ENCODE assay signal across 27 mouse cellular contexts in the genomic region with DNA sequence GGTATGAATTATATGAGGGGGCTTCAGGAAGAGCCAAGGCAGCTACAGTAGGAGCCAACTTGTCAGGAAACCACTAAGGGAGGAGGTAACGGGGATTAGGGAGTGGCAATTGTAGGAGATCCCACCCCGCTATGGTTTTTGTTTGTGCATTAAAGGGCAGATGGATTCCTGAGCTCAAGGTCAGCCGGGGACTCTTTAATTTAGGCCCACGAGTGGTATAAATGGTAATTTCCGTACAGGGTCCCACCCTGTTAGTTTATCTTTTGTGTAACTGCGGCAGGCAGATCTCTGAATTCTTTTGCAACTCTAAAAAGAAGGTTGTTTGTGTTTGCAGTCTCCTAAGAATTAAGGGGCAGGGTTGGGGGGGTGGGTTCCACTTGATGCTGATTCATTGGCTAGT. TPM values are rescaled to one million over a fixed set of nuclear protein-coding genes. Genes with fewer than 3 reads are reported as not detected.
DNase-seq lines count a peak whose midpoint lies in the region; ATAC-seq lines count a peak whose summit lies in the region.
"Had no signal": no experiment of that assay in that cellular context is flagged by ENCODE, and none has a peak within 500 bp of the region (broad histone marks: within the 10 kb centered on the region; RNA-seq: fewer than 3 reads in every experiment).

No protein-coding gene starts in this region.

- no peaks in the 10 kb centered on the region; the same call in 1 of the 2 replicates for H3K36me3 ChIP-seq in liver, embryonic 11.5 days (ENCODE audit: control insufficient read depth, insufficient read depth, low read length)
- H3K36me3 ChIP-seq: intestine, embryonic 15.5 days had no signal

- no peak overlapping the region for H3K4me3 ChIP-seq in liver, embryonic 11.5 days (ENCODE audit: low read depth, low read length)
- H3K4me3 ChIP-seq: embryonic facial prominence, embryonic 15.5 days; gastrocnemius, adult 2 months; heart, adult 2 months; intestine, embryonic 15.5 days had no signal

- intact Hi-C loops in heart, postnatal 14 days (cut with DNase I), result loop anchor here (2.0 to 5.0 kb wide), 2 partner anchors 19 to 87 kb away; partner anchors contain the start of gene Zfp974
- intact Hi-C loops in left cerebral cortex, postnatal 10 days (cut with DNase I), result no loop called here

- DNase-seq in heart, adult 11 months, result peak; percentile 15
- no peak for DNase-seq in heart, postnatal 14 days
- DNase-seq in ES-CJ7 (ENCODE audit: low read depth, low spot score), result peak; percentile 96
- peak; percentile 47 for DNase-seq in WW6 (ENCODE audit: low read depth, low spot score)
- DNase-seq in left cerebral cortex, postnatal 10 days (ENCODE audit: extremely low spot score in 1 of 2, low spot score in 2 of 2), result no peak
- no peak for DNase-seq in liver, embryonic 11.5 days (ENCODE audit: low spot score)
- DNase-seq: adrenal gland, postnatal 14 days; cerebellum, adult 11 months; cerebellum, adult 2 months; cerebellum, adult 9-11 months; cerebellum, postnatal 25 days; forebrain, postnatal 0 days; gastrocnemius, adult 2 months; gastrocnemius, postnatal 25 days; heart, adult 2 months; heart, postnatal 36 days; kidney, adult 11 months had no signal

- H3K27ac ChIP-seq in liver, embryonic 11.5 days (ENCODE audit: low read depth, low read length), result no peak overlapping the region
- H3K27ac ChIP-seq: embryonic facial prominence, embryonic 12.5 days; embryonic facial prominence, embryonic 15.5 days; gastrocnemius, adult 2 months; heart, adult 2 months; heart, embryonic 10.5 days; heart, embryonic 13.5 days; hindbrain, embryonic 10.5 days; hindbrain, embryonic 13.5 days; intestine, embryonic 15.5 days had no signal

- H3K9me3 ChIP-seq in liver, embryonic 11.5 days (ENCODE audit: control insufficient read depth, low read length), result no peaks in the 10 kb centered on the region
- H3K9me3 ChIP-seq: embryonic facial prominence, embryonic 12.5 days; embryonic facial prominence, embryonic 15.5 days; heart, embryonic 10.5 days; hindbrain, embryonic 10.5 days; hindbrain, embryonic 13.5 days; intestine, embryonic 15.5 days had no signal

- H3K27me3 ChIP-seq in liver, embryonic 11.5 days (replicated peaks; ENCODE audit: control insufficient read depth, insufficient read depth, low read length), result no peaks in the 10 kb centered on the region
- H3K27me3 ChIP-seq: embryonic facial prominence, embryonic 12.5 days; embryonic facial prominence, embryonic 15.5 days; heart, embryonic 13.5 days; hindbrain, embryonic 13.5 days; intestine, embryonic 15.5 days; Patski had no signal

- H3K9ac ChIP-seq in liver, embryonic 11.5 days (ENCODE audit: low read depth, low read length), result no peak overlapping the region
- H3K9ac ChIP-seq: embryonic facial prominence, embryonic 12.5 days; embryonic facial prominence, embryonic 15.5 days; forebrain, postnatal 0 days; heart, embryonic 13.5 days; intestine, embryonic 15.5 days had no signal

- WGBS in liver, embryonic 11.5 days, result 83% methylated on average over 6 of the region's 6 CpGs

- no peak overlapping the region for H3K4me2 ChIP-seq in liver, embryonic 11.5 days
- H3K4me2 ChIP-seq: embryonic facial prominence, embryonic 15.5 days had no signal

- no peak for ATAC-seq in liver, embryonic 11.5 days (replicated peaks; ENCODE audit: low FRiP score)
- ATAC-seq: forebrain, embryonic 14.5 days; forebrain, postnatal 0 days; hindbrain, embryonic 16.5 days; intestine, embryonic 15.5 days; Patski had no signal

- H3K4me1 ChIP-seq in liver, embryonic 11.5 days (replicated peaks; ENCODE audit: control insufficient read depth, insufficient read depth, low read length), result no peaks in the 10 kb centered on the region

RNA-seq across cellular contexts. Expression of gene Zfp59, which starts 1.7 kb away (rescaled TPM):
- total RNA-seq in heart, postnatal 14 days (2021), result 1 to 10 TPM; 2.1 to 2.5 TPM
- total RNA-seq in left cerebral cortex, postnatal 10 days (2021), result 1 to 10 TPM; 4.0 to 4.6 TPM
- 4.6 and 5.7 TPM in 2 replicates for polyA plus RNA-seq in liver, embryonic 11.5 days (2014; fragmentation: Nextera tagmentation; extraction: Ambion mirVana)

RNA-seq across cellular contexts. Expression of gene Zfp607a, which starts 17.2 kb away (rescaled TPM):
- total RNA-seq in heart, postnatal 14 days (2021), result 1 to 10 TPM; 3.3 to 4.0 TPM
- total RNA-seq in left cerebral cortex, postnatal 10 days (2021), result 1 to 10 TPM; 2.5 to 3.1 TPM
- polyA plus RNA-seq in liver, embryonic 11.5 days (2014; fragmentation: Nextera tagmentation; extraction: Ambion mirVana), result 3.6 and 3.8 TPM in 2 replicates

RNA-seq across cellular contexts. Expression of gene Zfp626, which starts 33.1 kb away (rescaled TPM):
- total RNA-seq in heart, postnatal 14 days (2021), result 1 to 10 TPM; 5.0 to 5.4 TPM
- total RNA-seq in left cerebral cortex, postnatal 10 days (2021), result 1 to 10 TPM; 6.4 to 8.3 TPM
- polyA plus RNA-seq in liver, embryonic 11.5 days (2014; fragmentation: Nextera tagmentation; extraction: Ambion mirVana), result 1.6 and 2.3 TPM in 2 replicates

Comparison
In these comparisons a context has a peak if more than half of its experiments do, and no peak if none do; other contexts are left out.
1. DNase-seq: peak in heart, adult 11 months (single experiment), ES-CJ7 (single experiment) and WW6 (single experiment); none in heart, postnatal 14 days (0 of 2), left cerebral cortex, postnatal 10 days (0 of 2) and liver, embryonic 11.5 days (single experiment).